Mouse (Mus musculus): Measurements from ENCODE around the gene Fmod. TPM values are rescaled to one million over a fixed set of nuclear protein-coding genes. Genes with fewer than 3 reads are reported as not detected.

Fmod gene
- total RNA-seq, 2 experiments from 2014 or later, result 80.2 to 86.9 TPM

DNA sequence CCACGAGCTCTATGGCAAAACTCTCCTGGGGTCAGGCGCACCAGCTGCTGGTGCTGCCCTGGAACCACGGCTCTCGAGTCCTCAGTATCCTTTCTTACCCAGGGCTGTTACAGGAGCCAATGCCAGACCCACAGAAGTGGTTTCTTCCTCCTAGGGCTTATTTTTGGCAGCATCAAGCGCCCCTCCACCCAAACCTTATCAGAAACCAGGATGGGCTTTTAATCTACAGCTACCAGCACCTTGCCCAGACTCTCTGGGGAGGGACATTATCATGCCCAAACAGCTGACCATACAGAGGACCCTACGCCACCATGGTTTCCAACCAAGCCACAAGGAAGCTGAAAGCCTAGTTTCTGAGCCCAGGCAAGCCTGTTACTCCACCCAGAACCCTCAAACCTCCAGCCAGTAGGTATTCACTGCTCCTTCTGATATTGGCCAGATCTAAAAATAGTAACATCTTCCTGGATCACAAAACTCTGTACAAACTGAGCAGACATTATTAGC lies 36.1 kb downstream of the Fmod start:
- no peak for DNase-seq
- intact Hi-C loops (cut with DNase I), result no loop called here

DNA sequence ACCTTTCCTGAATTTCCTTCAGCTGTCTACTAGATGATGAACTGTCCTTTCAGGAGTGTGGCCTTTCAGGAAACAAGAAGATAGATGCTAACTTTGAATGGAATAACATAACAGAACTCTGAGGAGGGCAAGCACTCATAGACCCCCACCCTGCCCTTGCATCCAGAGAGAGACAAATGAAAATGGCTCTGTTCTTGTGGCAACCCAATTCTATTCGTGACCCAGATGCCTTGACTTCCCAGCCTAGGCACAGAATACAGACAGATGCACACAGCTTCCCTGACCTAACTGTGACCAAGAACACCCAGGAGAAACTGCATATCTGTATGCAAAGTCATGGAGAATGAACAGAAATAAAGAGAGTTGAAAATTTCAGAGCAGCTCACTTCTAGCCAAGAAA lies 36.6 kb downstream of the Fmod start:
- DNase-seq, result no peak
- intact Hi-C loops (cut with DNase I), result no loop called here

DNA sequence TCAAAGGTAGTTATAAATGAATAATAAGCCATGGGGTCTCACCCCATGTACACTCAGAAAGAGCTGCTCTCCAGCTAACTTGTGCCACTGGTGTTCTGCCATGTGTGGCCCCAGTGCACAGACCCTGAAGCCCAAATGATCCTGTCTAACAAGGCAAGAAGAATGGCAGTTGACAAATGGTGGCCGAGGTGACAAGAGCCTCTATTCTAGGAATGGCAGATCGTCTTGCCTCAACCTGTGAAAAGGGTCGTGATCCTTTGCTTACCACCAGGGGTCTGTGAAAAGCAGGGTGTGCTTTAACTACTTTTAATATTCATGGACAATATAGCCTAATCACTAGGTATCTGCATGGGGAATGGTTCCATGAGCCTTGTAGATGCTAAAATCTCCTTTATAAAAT lies 37.1 kb downstream of the Fmod start:
- no peak for DNase-seq
- intact Hi-C loops (cut with DNase I), result no loop called here

DNA sequence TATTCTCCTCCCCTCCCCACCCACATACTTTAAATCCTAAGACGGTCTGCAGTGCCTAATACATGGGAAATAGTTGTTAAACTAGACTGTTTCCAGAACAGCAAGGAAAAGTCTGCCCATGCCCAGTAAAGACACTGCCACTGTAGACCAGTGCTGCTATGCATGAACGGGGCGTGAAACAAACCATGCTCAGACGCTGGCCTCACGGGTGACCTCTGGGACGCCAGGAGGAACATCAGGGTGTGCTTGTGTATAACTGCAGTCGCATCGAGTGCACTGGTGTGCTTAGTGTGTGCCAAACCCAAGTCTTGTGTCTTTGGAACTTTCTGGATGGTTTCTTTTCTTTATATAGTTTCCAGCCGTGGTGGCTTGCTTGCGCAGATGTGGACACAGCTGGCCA lies 37.6 kb downstream of the Fmod start:
- DNase-seq, result no peak
- intact Hi-C loops (cut with DNase I), result no loop called here

DNA sequence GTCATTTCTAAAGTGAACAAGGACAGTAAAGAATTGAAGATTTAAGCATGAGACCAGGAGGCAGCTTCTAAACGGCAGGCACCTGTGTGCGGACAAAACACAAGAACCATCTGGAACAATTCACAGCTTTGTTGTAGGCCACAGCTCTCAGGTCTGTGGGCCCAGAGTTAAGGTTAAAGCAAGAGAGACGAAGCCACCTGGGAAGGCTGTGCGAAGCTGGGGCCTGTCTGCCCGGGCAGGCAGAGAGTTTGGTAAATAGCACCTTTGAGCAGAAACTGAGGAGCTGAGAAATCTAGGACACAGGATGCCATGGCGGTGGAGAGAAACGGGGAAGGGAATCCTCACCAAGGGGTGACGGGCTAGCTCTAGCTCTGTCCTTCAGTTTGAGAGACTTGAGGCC lies 38.5 kb downstream of the Fmod start:
- DNase-seq, result no peak
- intact Hi-C loops (cut with DNase I), result no loop called here

DNA sequence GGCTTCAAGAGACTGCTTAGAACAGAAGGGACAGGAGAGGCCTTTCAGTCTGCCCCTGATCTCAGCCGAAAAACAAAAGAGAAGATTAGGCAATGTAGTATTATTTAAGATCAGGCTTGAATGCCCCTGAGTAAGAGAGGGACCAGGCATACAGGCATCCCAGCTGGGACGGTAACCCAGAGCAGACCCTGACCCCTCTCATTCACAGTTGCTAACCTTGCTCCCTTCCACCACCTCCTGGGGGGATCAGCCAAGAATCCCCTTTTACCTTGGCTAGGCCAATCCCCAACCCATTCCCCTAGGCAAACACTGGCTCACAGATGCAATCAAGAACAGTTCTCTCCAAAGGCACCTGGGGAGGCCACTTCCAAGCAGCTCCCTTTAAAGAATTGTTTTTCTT lies 39.7 kb downstream of the Fmod start:
- DNase-seq, result no peak
- intact Hi-C loops (cut with DNase I), result no loop called here

DNA sequence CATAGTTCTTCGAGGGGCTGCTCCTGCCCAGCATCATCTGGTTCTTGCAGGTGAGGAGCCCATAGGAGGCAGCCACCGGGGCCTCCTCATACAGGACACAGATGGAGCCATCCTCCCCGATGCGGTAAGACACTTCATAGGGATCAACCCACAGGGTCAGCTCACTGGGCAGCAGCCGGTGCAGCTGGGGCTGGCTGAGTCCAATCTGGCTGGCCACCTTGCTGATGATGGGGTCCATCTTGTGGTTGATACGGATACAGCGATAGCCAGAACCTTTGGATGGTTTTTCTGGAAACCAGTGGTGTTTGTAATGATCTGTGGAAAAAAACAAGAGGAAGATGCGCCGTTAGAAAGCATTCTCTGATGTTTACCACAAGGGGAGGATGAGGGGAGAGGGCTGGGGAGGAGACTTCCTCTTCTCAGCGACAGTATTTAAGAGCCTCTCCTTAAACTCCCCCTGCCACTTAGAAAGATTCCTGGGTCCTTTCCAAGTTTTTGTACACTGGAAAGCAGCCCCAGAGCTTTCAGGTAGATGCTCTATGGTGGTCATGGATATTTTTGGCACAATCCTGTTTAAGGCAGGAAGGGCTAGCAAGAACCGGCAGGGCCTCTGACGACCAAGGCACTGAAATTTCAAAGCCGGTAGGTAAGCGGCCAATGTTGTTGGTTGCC lies 40.5 kb downstream of the Fmod start:
- intact Hi-C loops (cut with DNase I), result loop anchor here (2.0 kb wide), 1 partner anchor 15 kb away; no protein-coding TSS in a partner anchor
- no peak for DNase-seq

DNA sequence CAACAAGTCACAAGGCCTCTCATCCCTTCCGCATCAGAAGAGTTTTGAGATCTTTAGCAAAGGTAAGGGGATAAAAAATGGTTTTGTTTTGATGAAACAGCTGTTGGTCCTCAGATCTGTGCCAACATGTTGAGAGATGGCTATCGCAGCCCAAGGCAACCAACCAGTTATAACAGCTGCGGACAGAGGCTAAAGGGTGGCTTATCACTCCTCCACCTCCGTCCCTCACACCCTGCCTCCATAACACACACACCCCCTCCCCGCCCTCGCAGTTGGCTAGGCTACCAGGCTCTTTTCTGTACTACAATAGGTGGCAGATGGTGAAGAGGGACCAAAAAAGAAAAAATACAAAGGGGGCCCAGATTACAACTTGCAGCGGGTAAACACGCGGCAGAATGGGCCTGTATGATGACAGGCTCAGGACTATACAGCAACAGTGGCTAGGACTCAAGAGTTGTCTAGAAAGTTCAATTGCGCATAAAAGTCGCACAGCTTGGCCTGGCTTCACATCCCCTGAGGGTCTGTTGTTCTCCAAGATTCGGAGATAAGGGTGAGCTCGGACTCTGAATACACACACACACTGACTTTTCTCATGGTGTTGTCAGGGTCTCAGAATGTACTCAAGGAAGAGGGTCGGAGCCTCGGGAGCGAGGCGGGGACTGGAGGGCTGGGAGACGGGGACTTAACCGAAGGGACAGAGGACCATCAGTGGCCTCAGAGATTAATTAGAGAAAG lies 41.2 kb downstream of the Fmod start:
- DNase-seq, result no peak
- intact Hi-C loops (cut with DNase I), result loop anchor here (2.0 kb wide), 1 partner anchor 15 kb away; no protein-coding TSS in a partner anchor

DNA sequence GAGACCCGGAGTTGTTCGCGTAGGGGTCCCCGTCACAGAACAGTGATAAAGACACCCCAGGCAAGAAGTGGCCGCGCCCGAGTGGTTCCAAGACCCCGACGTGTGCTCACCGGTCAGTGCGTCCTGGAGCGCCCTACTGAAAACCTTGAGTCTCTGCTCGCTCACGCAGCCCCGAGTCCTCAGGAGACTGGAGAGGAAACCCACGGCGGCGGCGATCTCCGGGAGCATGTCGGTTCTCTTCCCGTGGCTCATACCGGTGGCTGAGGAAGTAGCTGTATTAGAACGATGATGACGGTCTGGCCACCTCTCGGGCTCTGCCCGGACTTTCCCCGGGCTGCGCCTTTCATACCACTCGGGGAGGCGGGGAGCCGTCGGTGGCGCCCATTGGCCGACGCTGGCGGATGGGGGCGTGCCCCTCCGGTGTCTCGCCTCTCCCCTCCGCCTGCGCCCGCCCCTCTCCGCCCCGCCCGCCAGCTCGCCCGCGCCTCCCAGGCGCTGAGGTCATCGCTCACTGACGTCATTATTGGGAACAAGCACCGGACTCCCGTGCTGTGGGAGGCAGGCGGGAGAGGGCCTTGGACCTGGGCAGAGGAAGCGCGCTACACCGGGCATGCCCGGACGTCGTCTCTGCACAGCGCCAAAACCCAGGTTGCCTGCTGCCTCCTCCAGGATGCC lies 41.9 kb downstream of the Fmod start, which contains the start of gene Btg2:
Gene Btg2 (minus strand): TSS at position 319 of the 675 bp plus-strand sequence.
- intact Hi-C loops (cut with DNase I), result loop anchor here (2.0 kb wide), 1 partner anchor 14 kb away; no protein-coding TSS in a partner anchor
- peak; percentile 96 to 97 for DNase-seq

DNA sequence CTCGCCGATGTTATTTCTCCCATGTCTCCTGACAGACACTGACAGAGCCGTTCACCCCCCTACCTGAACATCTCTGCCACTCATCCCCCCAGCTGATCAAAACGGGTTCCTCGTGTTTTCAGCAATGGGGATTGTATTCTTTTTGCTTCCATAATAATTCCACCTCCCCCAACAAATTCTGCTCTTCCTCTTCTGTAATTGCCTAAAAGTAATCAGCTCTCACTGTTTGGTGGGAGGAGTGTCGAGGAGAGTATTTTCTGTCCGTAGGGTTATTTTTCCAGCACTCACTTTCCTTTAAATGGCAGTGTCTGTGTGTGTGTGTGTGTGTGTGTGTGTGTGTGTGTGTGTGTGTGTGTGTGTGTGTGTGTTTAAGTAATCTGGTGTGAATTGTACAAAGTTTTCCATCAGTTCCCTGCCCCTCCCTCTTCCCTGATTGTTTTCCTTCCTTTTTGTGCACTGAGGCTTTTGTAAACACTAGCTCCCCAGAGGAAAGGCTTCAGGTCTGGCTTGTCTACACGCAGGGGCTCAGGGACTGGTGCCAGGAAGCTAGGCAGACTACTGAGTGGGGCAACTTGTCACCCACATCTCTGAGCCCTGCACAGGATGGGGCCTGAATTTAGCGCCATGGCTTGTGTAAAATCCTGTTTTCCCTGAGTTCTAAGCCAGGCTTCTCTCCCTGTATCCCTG lies 42.6 kb downstream of the Fmod start:
- intact Hi-C loops (cut with DNase I), result loop anchor here (2.0 kb wide), 1 partner anchor 13 kb away; no protein-coding TSS in a partner anchor
- peak in 1 of 2 experiments; percentile 50 for DNase-seq

DNA sequence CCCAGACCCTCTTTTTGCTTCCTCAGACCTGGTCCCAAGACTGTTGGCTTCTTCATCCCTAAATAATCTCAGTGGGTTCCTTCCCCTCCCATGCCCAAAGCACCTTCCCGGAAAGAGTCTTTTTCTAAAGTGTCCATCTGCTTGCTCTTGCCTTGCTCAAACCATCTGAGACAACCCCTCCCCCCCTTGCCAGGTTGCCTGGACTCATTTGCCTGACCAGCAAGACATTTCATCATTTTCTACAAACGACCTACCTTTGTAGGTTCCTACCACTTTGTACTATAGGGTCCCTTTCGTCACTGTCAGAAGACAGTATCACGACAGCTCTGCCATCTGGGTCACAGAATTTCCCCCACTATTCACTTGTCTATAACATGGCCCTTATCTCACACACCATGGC lies 43.4 kb downstream of the Fmod start:
- no peak for DNase-seq
- intact Hi-C loops (cut with DNase I), result no loop called here

DNA sequence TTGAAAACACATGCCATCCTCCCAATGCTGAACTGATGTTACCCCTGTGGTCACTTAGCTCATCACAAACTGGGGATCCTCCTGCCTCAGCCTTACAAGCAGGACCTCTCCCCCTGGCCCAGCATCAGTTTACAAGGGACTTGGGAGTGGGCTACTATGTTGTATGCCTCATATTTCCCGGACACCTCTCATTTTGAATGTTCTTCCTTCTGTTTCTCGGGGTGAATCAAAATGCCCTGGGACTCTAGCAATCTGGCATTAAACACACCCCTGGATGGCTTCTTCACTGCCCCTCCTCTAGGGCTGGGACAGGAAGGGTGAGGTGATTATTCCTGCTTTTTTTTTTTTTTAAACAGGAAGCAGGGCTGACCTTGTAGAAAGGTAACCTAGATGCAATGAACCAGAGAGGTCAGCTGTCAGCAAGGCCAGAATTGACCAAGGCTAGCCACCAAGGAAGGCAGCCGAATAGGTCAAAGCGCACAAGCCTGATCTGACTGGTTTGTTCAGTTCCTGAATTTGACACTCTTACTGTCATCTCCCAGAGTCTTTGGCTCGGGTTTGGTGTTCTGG lies 43.9 kb downstream of the Fmod start:
- intact Hi-C loops (cut with DNase I), result no loop called here
- no peak for DNase-seq

DNA sequence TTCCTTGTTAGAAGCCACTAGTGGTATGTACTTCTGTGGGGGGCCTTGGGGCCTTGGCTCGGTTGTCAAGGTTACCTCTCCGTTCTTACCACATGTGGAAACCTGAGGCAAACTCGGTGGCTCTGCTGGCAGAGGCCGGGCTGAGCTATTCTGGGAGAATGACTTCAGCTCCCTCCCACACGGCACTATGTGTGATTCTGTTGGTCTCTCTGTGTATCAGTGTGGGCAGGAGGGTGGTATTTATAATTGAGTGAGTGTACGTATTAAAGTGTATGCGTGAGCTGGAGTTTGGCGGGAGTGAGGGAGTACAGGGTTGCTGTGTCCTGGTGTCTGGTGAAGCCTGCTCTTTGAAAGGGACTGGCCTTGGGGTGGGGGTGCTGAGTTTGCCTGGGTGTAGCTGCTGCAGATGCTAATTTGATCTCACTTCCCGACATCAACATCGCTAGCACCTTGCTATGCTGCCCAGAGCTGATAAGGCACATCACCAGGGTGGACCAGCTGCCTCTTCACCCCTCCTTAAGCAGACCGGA lies 46.0 kb downstream of the Fmod start:
- intact Hi-C loops (cut with DNase I), result no loop called here
- DNase-seq, result peak in 1 of 2 experiments; percentile 45

DNA sequence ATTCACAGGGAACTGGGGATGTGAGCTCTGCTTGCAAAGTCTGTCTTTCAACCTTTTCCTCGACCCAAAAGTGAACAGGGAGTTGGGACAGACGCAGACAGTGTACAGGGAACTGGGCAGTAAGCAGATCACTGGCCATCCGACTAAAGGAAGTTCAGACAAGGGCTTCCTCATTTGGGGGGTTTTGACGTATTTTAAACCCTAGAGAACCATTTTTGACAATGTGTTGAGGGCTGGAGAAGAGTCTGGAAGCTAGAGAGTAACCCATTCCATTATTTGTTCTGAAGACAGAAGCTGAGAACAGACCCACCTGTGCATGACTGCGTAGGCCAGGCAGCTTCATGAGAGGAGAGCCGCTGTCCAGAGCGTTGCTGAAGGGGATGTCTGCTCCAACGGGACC lies 46.6 kb downstream of the Fmod start:
- no peak for DNase-seq
- intact Hi-C loops (cut with DNase I), result no loop called here

DNA sequence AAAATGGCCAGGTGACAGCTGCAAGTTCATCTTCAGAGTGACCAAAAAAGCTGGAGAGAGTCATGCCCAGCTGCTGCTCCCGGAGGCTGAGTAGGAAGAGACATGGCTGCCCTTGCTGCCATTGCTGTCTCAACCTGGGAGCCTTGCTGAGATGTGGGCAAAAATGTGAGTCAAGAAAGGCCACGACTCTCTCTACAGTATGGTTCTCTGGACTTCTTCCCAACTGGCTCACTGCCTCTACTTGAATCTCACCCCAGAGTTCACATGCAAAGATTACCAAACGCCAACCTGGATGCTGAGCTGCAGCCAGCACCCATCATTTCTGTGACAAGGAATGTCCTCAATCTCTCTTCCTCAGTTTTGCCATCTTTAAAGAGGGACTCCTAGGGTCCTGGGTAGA lies 47.1 kb downstream of the Fmod start:
- intact Hi-C loops (cut with DNase I), result no loop called here
- DNase-seq, result no peak

DNA sequence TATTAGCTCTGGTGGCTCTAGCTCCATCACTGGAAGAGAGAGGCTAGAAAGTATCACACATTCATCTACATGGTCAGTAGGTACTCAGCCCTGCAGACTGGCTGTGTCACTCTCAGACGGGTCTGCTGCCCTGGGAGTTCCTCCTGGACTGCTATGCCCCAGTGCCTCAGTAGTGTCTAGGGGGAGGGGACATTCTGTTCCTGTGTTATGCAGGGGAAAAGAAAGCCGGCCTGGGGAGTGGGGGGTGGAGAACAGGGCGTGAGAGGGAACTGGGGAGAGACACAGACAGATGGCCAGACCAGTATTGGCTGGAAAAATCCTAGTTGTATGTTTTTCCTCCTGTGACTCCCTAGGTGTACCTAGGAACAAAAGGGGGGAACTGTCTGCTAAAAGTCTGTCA lies 49.0 kb downstream of the Fmod start:
- intact Hi-C loops (cut with DNase I), result no loop called here
- no peak for DNase-seq

DNA sequence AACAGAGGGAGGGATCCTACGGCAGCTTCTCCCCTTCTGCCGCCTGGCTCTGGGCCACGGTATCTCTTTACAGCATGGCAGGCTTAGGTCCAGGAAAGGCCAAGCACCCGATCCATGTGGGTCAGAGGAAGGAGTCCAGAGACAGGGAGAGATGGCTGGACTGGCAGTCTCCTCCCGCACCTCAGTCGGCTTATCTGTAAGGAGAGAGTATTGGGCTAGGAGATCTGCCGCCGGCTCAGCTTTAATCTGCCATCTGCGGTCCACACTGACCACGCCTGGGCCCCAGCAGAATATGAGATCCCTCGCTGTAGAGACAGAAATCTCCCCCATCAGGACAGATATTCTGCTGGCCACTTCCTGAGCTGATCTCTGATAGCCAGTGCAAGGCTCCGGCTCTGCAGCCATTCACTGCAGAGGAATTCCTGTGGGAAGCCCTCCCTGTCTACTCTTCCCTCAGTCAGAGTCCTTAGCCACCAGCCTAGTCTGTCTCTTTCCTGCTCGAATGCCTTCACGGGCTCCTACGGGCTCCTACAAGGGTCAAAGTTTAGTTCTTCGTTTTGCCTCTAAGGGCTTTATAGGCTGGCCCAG lies 49.9 kb downstream of the Fmod start:
- intact Hi-C loops (cut with DNase I), result no loop called here
- DNase-seq, result peak; percentile 60 to 73

DNA sequence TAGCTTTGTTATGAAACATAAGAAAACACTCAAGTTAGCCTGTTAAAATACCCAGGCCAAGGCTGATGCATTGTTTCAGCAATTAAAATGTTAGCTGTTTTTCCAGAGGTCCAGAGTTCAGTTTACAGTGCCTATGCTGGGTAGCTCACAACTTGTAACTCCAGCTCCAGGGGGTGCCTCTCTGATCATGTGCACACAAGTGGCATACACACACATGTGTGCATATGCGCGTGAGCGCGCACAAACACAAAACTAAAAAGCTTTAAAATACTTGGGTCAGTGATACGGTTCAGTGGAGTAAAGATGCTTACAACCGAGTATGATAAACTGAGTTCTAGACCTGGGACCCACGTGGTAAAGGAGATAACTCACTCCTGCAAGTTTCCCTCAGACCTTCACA lies 52.0 kb downstream of the Fmod start:
- DNase-seq, result no peak
- intact Hi-C loops (cut with DNase I), result no loop called here

DNA sequence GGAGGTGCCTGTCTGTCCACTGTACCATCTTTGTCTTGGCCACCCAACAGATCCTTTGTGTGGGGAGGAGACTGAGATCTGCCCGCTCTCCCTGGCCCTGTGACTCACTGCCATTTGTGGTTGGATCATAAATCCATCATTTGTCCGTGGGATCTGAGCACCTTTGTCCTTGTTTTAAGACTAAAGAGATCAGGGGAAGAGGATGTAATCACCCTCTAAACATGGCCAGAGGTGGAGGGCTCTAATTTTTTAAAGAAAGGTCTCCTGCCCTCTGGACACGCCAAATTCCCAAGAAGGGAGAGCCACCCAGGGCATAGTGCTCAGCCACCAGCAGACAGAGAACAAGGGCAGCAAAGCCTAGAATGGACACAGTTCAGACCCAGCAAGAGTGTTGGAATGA lies 54.8 kb downstream of the Fmod start:
- intact Hi-C loops (cut with DNase I), result loop anchor here (2.0 kb wide), 1 partner anchor 13 kb away; the partner anchor contains the start of gene Btg2
- DNase-seq, result no peak

DNA sequence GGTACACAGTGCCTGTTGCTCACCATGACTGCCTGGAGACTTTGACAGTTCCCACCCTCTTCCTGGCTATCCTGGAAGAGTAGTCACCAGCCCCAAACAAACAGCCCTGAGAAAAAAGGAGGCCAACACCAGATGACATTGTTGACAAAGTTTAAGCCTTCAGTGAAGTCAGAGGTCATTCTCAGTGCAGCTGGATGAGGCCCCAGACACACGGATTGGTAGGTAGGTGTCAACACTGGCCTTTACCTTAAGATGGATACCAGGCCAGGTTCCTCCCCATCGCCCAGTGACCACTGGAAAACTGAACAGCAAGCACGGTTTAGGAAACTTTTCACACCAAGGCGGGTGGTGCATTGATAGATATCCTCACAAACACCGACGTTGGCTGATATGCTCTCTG lies 55.3 kb downstream of the Fmod start:
- DNase-seq, result no peak
- intact Hi-C loops (cut with DNase I), result loop anchor here (2.0 kb wide), 1 partner anchor 14 kb away; the partner anchor contains the start of gene Btg2

All from gastrocnemius, postnatal 36 days (tissue).